Mouse (Mus musculus) brain, embryonic 14.5 days (tissue): ENCODE data around the gene Tmem269.

Experiments used
- CTCF ChIP-seq: fragments of 200-500 bp; IDR thresholded peaks from 2 replicates; pipeline ENCODE4 v1.5.1; 2012; ENCODE audit warnings: inconsistent platforms, mild to moderate bottlenecking, moderate library complexity, borderline replicate concordance; ENCODE audit not compliant: insufficient read depth, insufficient read length; ENCODE audit errors: extremely low read depth
- POLR2A ChIP-seq: fragments of 200-500 bp; IDR thresholded peaks from 2 replicates; pipeline ENCODE4 v1.6.1; 2012; ENCODE audit warnings: mild to moderate bottlenecking, inconsistent platforms, borderline replicate concordance; ENCODE audit not compliant: poor library complexity, insufficient read depth, insufficient read length, severe bottlenecking; ENCODE audit errors: extremely low read depth

GRCm38 (mm10) chr4:119241664-119242063 lies 23.6 kb upstream of the Tmem269 start:
- TF ChIP-seq CTCF = peak; percentile 46
- TF ChIP-seq POLR2A = no peak
